Mouse (Mus musculus) liver, embryonic 16.5 days (tissue): ENCODE results near the gene Slc35f6. TPM values are rescaled to one million over a fixed set of nuclear protein-coding genes. Genes with fewer than 3 reads are reported as not detected.
"Not testable (repeated sequence)": the region's sequence is repeated elsewhere in the genome, so short reads cannot be mapped to it uniquely, and the experiment has no call there.

Experiments
- ATAC-seq: fragments of 200-750 bp; cut with Nextera tagmentation; 2 replicates; pipeline ENCODE4 v1.8.0; 2017; ENCODE audit warnings: low read depth, mild to moderate bottlenecking, moderate number of reproducible peaks, moderate library complexity
- H3K27ac ChIP-seq: fragments of 300-500 bp; sonication (generic); 2 replicates; pipeline ENCODE4 v1.5.1; 2014; ENCODE audit warnings: mild to moderate bottlenecking, low read length
- H3K27me3 ChIP-seq: fragments of 300-500 bp; sonication (generic); 2 replicates; pipeline ENCODE4 v1.6.1; 2014; ENCODE audit warnings: low read depth, low read length, mixed read lengths; ENCODE audit not compliant: control insufficient read depth, insufficient read depth
- H3K36me3 ChIP-seq: fragments of 300-500 bp; sonication (generic); 2 replicates; pipeline ENCODE4 v1.6.1; 2014; ENCODE audit warnings: mild to moderate bottlenecking; ENCODE audit not compliant: control insufficient read depth, insufficient read depth
- H3K4me1 ChIP-seq: fragments of 300-500 bp; sonication (generic); 2 replicates; pipeline ENCODE4 v1.6.1; 2014; ENCODE audit warnings: low read depth, low read length, mixed read lengths; ENCODE audit not compliant: control insufficient read depth
- H3K4me2 ChIP-seq: fragments of 300-500 bp; sonication (generic); 2 replicates; pipeline ENCODE4 v1.6.1; 2014; ENCODE audit warnings: low read depth, low read length, mixed read lengths
- H3K4me3 ChIP-seq: fragments of 300-500 bp; sonication (generic); 2 replicates; pipeline ENCODE4 v1.5.1; 2014; ENCODE audit warnings: low read depth, mild to moderate bottlenecking, low read length
- H3K9ac ChIP-seq: fragments of 300-500 bp; sonication (generic); 2 replicates; pipeline ENCODE4 v1.6.1; 2014; ENCODE audit warnings: low read depth, low read length
- H3K9me3 ChIP-seq: fragments of 300-500 bp; sonication (generic); replicated peaks from 2 replicates; pipeline ENCODE4 v1.6.1; 2016; ENCODE audit warnings: low read length; ENCODE audit not compliant: control insufficient read depth
- WGBS: fragments of 180-500 bp; shearing (Covaris S2); extraction: QIAGEN DNeasy Blood & Tissue Kit; methylation state at CpG from one replicate; pipeline ENCODE4 v1.1.7; 2014; ENCODE audit not compliant: insufficient replicate concordance; 5-methylcytosine and 5-hydroxymethylcytosine counted together
- microRNA-seq: library from miRNA; unstranded; fragments of <30 nt; microRNA quantifications from one replicate; pipeline ENCODE4, GENCODE M21; 2016
- polyA plus RNA-seq: library from polyadenylated mRNA; unstranded; fragments of >200 nt; fragmentation: Nextera tagmentation; extraction: Ambion mirVana; gene quantifications from 2 replicates; pipeline ENCODE4 v1.2.1, GENCODE M21; 2015

Slc35f6 gene
- polyA plus RNA-seq, 1 experiment from 2014 or later = 10.5 TPM

DNA sequence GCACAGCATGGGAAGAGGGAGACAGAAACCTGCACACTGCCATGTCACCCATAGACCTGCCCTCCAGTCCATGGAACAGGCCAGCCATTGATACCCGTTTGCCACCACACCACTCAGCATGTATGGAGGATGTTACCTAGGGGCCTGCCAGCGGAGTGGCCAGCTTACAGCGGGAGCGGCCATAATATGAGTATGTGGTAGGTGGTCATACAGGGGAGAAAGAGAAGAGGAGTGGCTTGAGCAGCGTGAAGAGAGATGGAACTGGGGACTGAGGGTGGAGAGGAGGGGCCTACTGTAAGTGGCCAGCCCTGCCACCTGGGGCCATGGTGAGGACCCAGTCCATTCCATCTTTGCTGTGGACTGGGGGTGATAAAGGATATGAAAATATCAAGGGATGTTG is 34.2 kb downstream of the Slc35f6 start:
- no peak overlapping the region for H3K27ac ChIP-seq
- no peaks in the 10 kb centered on the region; the same call in 1 of the 2 replicates for H3K36me3 ChIP-seq
- H3K4me1 ChIP-seq = no peaks in the 10 kb centered on the region
- no peak for ATAC-seq
- WGBS = 80% methylated on average over 5 of the region's 5 CpGs
- no peaks in the 10 kb centered on the region for H3K9me3 ChIP-seq
- H3K9ac ChIP-seq = no peak overlapping the region
- no peak overlapping the region for H3K4me3 ChIP-seq
- H3K4me2 ChIP-seq = no peak overlapping the region
- no peaks in the 10 kb centered on the region for H3K27me3 ChIP-seq

DNA sequence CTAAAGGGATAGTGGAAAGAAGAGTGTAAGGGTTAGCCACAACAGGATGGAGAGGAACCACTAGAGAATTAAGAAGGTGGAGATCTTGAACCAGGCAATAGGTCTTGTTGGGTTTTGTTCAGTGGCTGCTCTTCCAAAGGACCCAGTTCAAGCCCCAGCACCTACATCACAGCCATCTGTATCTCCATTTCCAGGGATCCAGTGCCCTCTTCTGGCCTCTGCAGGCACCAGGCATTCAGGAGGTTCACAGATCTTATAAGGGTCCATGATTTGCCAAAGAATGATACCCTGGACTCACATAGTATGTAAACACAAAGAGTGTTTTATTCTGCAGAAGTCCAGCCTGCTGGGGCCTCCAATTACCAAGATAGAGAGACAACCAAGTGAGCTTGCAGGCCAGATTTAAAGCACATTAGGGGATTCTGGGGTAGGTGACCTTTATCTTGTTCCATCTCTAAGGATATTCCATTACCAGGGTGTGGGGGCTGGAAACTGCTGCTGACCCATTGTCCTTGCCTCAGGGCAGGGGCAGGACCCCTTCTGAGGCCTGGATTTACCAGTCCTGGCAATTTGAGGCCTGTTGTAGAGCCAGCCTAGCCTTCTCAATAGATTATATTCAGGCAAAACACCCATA is 35.4 kb downstream of the Slc35f6 start:
- Histone ChIP-seq H3K27ac (no peak overlapping the region), H3K36me3 (no peaks in the 10 kb centered on the region), H3K4me3 (no peak overlapping the region), H3K4me2 (no peak overlapping the region), H3K27me3 (no peaks in the 10 kb centered on the region), H3K4me1 (no peaks in the 10 kb centered on the region), H3K9me3 (no peaks in the 10 kb centered on the region), H3K9ac (no peak overlapping the region)
- no peak for ATAC-seq

- 46% methylated on average over 3 of the region's 3 CpGs for WGBS
- no peaks in the 10 kb centered on the region for H3K9me3 ChIP-seq
- ATAC-seq = no peak
- no peaks in the 10 kb centered on the region for H3K27me3 ChIP-seq
- no peak overlapping the region for H3K4me2 ChIP-seq
- no peak overlapping the region for H3K4me3 ChIP-seq
- H3K27ac ChIP-seq = no peak overlapping the region
- no peak overlapping the region for H3K9ac ChIP-seq
- H3K36me3 ChIP-seq = no peaks in the 10 kb centered on the region
- H3K4me1 ChIP-seq = no peaks in the 10 kb centered on the region
Observed at GRCm38 (mm10) chr5:30683993-30684392, 36.3 kb downstream of the Slc35f6 start.

GRCm38 (mm10) chr5:30686781-30687180 is 39.0 kb downstream of the Slc35f6 start:
- Histone ChIP-seq H3K9ac (no peak overlapping the region), H3K4me3 (no peak overlapping the region), H3K4me1 (no peaks in the 10 kb centered on the region), H3K27ac (no peak overlapping the region), H3K9me3 (no peaks in the 10 kb centered on the region), H3K27me3 (no peaks in the 10 kb centered on the region), H3K36me3 (no peaks in the 10 kb centered on the region), H3K4me2 (no peak overlapping the region)
- 44% methylated on average over 3 of the region's 3 CpGs for WGBS
- no peak for ATAC-seq

- H3K27ac ChIP-seq = no peak overlapping the region
- no peak overlapping the region for H3K4me3 ChIP-seq
- no peak overlapping the region for H3K4me2 ChIP-seq
- ATAC-seq = no peak
- H3K9ac ChIP-seq = no peak overlapping the region
- no peaks in the 10 kb centered on the region for H3K4me1 ChIP-seq
- H3K36me3 ChIP-seq = no peaks in the 10 kb centered on the region
- H3K9me3 ChIP-seq = no peaks in the 10 kb centered on the region
- H3K27me3 ChIP-seq = no peaks in the 10 kb centered on the region
- WGBS = 50% methylated on average over 8 of the region's 8 CpGs
Observed at GRCm38 (mm10) chr5:30700361-30701000, 52.7 kb downstream of the Slc35f6 start.

DNA sequence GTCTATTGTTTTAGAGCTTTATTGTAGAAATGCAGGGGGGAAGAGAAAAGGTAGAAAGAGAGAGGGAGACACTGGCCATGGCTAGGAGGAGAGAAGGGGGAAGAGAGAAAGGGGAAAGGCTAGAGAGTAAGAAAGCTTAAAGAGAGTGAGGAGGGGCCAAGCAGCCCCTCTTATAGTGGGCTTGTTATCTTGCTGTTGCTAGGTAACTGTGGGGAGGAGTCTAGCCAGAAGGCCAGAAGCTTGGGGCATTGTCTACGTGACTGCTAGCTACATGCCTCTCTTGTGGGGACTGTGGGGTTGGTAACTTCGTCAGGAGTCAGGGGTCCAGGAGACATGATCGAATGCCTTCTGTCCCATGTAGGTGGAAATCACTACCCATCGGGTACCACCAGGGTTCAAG is 53.6 kb downstream of the Slc35f6 start:
- not testable (repeated sequence) for H3K4me3 ChIP-seq, H3K4me1 ChIP-seq, H3K27ac ChIP-seq, ATAC-seq, H3K4me2 ChIP-seq, H3K27me3 ChIP-seq, H3K36me3 ChIP-seq, H3K9me3 ChIP-seq, H3K9ac ChIP-seq
- WGBS = 42% methylated on average over 4 of the region's 4 CpGs

DNA sequence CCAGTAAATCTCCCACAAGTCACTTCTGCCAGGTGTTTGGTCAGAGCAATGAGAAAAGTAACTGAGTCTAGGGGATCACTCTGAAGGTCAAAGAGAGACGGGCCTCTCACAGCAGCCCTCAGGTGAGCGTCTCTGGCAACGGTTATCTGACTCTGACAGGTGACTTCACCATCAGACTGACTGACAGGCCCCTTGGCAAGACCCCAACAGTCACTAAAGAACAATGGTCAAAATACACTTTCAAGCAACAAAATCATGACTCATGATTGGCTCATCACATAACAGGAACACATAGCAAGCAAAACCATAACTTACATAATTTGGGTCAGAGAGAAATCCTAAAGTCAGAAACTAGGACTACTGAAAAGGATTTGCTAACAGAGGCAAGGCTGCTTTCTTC is 54.1 kb downstream of the Slc35f6 start:
- no peak overlapping the region for H3K4me2 ChIP-seq
- no peaks in the 10 kb centered on the region for H3K36me3 ChIP-seq
- 52% methylated on average over 3 of the region's 3 CpGs for WGBS
- H3K27me3 ChIP-seq = no peaks in the 10 kb centered on the region
- H3K9ac ChIP-seq = no peak overlapping the region
- no peak for ATAC-seq
- no peak overlapping the region for H3K4me3 ChIP-seq
- H3K4me1 ChIP-seq = no peaks in the 10 kb centered on the region
- no peak overlapping the region for H3K27ac ChIP-seq
- H3K9me3 ChIP-seq = no peaks in the 10 kb centered on the region

Small RNA genes within 50 kb of the gene (microRNA-seq; reads per million reads assigned to microRNA genes)
- gene Mir5625 = not detected

Other genes with a start within 250 kb of the Slc35f6 start
- gene Otof, start 186.0 kb upstream of the Slc35f6 start, polyA plus RNA-seq = not detected in 2 replicates
- not detected in 2 replicates for gene 1700001C02Rik, start 181.9 kb upstream of the Slc35f6 start, polyA plus RNA-seq
- not detected in 2 replicates for gene Cib4, start 102.1 kb upstream of the Slc35f6 start, polyA plus RNA-seq
- 0.13 and 0.47 TPM in 2 replicates for gene Kcnk3, start 59.8 kb upstream of the Slc35f6 start, polyA plus RNA-seq
- 160 and 163 TPM in 2 replicates for gene Cenpa, start 18.8 kb downstream of the Slc35f6 start, polyA plus RNA-seq
- 0.32 and 0.37 TPM in 2 replicates for gene Dpysl5, start 63.6 kb downstream of the Slc35f6 start, polyA plus RNA-seq
- gene Mapre3, start 166.7 kb downstream of the Slc35f6 start, polyA plus RNA-seq = 2.0 and 3.3 TPM in 2 replicates
- gene Tmem214, start 220.1 kb downstream of the Slc35f6 start, polyA plus RNA-seq = 40.1 and 41.7 TPM in 2 replicates
- gene Agbl5, start 240.8 kb downstream of the Slc35f6 start, polyA plus RNA-seq = 5.7 and 6.1 TPM in 2 replicates